Mouse (Mus musculus): ENCODE data around the gene Alkbh3. TPM values are rescaled to one million over a fixed set of nuclear protein-coding genes. Genes with fewer than 3 reads are reported as not detected.

Gene Alkbh3
- polyA plus RNA-seq, 1 experiment from 2014 or later: 69.5 TPM

- Histone ChIP-seq H3K4me2 (no peak overlapping the region), H3K36me3 (no peaks in the 10 kb centered on the region), H3K4me3 (replicated peaks) (no peak overlapping the region), H3K4me1 (0 out of 2 replicates have a peak, but pooled peaks cover 2% of the 10 kb centered on the region), H3K9me3 (replicated peaks) (0 out of 2 replicates have a peak, but pooled peaks cover 3% of the 10 kb centered on the region), H3K9ac (no peak overlapping the region), H3K27me3 (0 out of 2 replicates have a peak, but pooled peaks cover 6% of the 10 kb centered on the region), H3K27ac (no peak overlapping the region)
- 56% methylated on average over 11 of the region's 11 CpGs for WGBS
- no peak for ATAC-seq (replicated peaks; ENCODE audit: low FRiP score)
Observed at GRCm38 (mm10) chr2:93941670-93942069, 68.9 kb downstream of the Alkbh3 start.

DNA sequence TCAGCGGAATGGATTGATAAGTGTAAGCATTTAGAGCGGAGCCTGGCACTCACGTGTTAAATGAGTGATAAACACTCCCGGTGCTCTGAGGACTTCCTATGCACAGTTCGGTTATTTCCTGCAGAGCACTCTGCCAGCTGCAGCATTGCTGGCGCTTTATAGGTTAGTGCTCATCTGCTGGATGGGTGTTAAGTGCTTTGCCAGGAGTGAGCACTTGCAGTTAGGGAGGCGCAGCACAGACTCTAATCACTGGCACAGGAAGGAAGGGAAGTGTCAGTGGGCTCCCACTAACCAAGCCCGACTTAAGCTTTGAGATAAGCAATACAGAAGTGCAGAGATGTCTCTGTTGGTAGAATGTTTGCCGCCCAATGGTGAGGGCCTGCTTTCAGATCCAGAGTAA is 72.1 kb downstream of the Alkbh3 start:
- H3K27ac ChIP-seq: no peak overlapping the region
- ATAC-seq (replicated peaks; ENCODE audit: low FRiP score): no peak
- H3K4me1 ChIP-seq: 0 out of 2 replicates have a peak, but pooled peaks cover 2% of the 10 kb centered on the region
- 0 out of 2 replicates have a peak, but pooled peaks cover 6% of the 10 kb centered on the region for H3K27me3 ChIP-seq
- no peak overlapping the region for H3K4me3 ChIP-seq (replicated peaks)
- 48% methylated on average over 9 of the region's 9 CpGs for WGBS
- H3K4me2 ChIP-seq: no peak overlapping the region
- no peaks in the 10 kb centered on the region for H3K9me3 ChIP-seq (replicated peaks)
- no peaks in the 10 kb centered on the region for H3K36me3 ChIP-seq
- no peak overlapping the region for H3K9ac ChIP-seq

Other genes with a start within 250 kb of the Alkbh3 start
- 109 and 122 TPM in 2 replicates for gene Ext2, start 188.2 kb downstream of the Alkbh3 start, polyA plus RNA-seq (2015; fragmentation: Nextera tagmentation; extraction: Ambion mirVana)
- 8.7 and 10.6 TPM in 2 replicates for gene Accs, start 160.9 kb downstream of the Alkbh3 start, polyA plus RNA-seq (2015; fragmentation: Nextera tagmentation; extraction: Ambion mirVana)
- not detected in 2 replicates for gene Accsl, start 141.7 kb downstream of the Alkbh3 start, polyA plus RNA-seq (2015; fragmentation: Nextera tagmentation; extraction: Ambion mirVana)
- 9.2 and 11.1 TPM in 2 replicates for gene Gm13889, start 53.6 kb downstream of the Alkbh3 start, polyA plus RNA-seq (2015; fragmentation: Nextera tagmentation; extraction: Ambion mirVana)
- not detected in 2 replicates for gene Gm27027, start 14.5 kb downstream of the Alkbh3 start, polyA plus RNA-seq (2015; fragmentation: Nextera tagmentation; extraction: Ambion mirVana)
- gene Hsd17b12, start 147.2 kb upstream of the Alkbh3 start, polyA plus RNA-seq (2015; fragmentation: Nextera tagmentation; extraction: Ambion mirVana): 130 and 131 TPM in 2 replicates

Data from kidney, embryonic 15.5 days (tissue).